10 mouse cellular contexts compared by ENCODE assay signal in genomic region chr16:5135551-5136261, GRCm38 (mm10). TPM values are rescaled to one million over a fixed set of nuclear protein-coding genes. Genes with fewer than 3 reads are reported as not detected.
DNase-seq lines count a peak whose midpoint lies in the region; ATAC-seq and TF ChIP-seq lines count a peak whose summit lies in the region.
"Had no signal": no experiment of that assay in that cellular context is flagged by ENCODE, and none has a peak within 500 bp of the region (broad histone marks: within the 10 kb centered on the region; RNA-seq: fewer than 3 reads in every experiment).

No protein-coding gene starts in this region.

- H3K4me3 ChIP-seq in gastrocnemius, adult 2 months: no peak overlapping the region
- no peak overlapping the region for H3K4me3 ChIP-seq in thymus, adult 2 months (ENCODE audit: control insufficient read depth, insufficient read depth, low read length)
- H3K4me3 ChIP-seq in lung, adult 2 months (replicated peaks; ENCODE audit: extremely low read depth, low read depth, low read length): no peak overlapping the region
- no peak overlapping the region for H3K4me3 ChIP-seq in midbrain, embryonic 15.5 days
- no peak overlapping the region for H3K4me3 ChIP-seq in hindbrain, embryonic 12.5 days
- H3K4me3 ChIP-seq: midbrain, embryonic 12.5 days had no signal

- H3K9ac ChIP-seq in midbrain, embryonic 15.5 days: no peak overlapping the region
- no peak overlapping the region for H3K9ac ChIP-seq in hindbrain, embryonic 12.5 days
- H3K9ac ChIP-seq: midbrain, embryonic 12.5 days had no signal

- H3K27me3 ChIP-seq in thymus, adult 2 months (ENCODE audit: control insufficient read depth, insufficient read depth, low read length): peaks cover 10% of the 10 kb centered on the region; the same call in 1 of the 2 replicates
- peaks cover 36% of the 10 kb centered on the region for H3K27me3 ChIP-seq in midbrain, embryonic 15.5 days (replicated peaks)
- H3K27me3 ChIP-seq in hindbrain, embryonic 12.5 days: peaks cover 43% of the 10 kb centered on the region

- no peak for ATAC-seq in midbrain, embryonic 15.5 days (replicated peaks)
- no peak for ATAC-seq in hindbrain, embryonic 12.5 days (ENCODE audit: low FRiP score)
- ATAC-seq in CD4-positive, CD25-positive, alpha-beta regulatory T cell, adult 4 months: no peak

- TF ChIP-seq POLR2A in thymus, adult 2 months (IDR thresholded peaks at IDR 0.05; ENCODE audit: control insufficient read depth, extremely low read depth, insufficient read depth, low read length, poor library complexity): no peak
- TF ChIP-seq POLR2A in lung, adult 2 months (IDR thresholded peaks at IDR 0.05; ENCODE audit: borderline replicate concordance, extremely low read depth, low read depth, low read length): no peak

- TF ChIP-seq CTCF in gastrocnemius, adult 2 months (IDR thresholded peaks at IDR 0.05): no peak
- no peak for TF ChIP-seq CTCF in thymus, adult 2 months (IDR thresholded peaks at IDR 0.05; ENCODE audit: borderline replicate concordance, control insufficient read depth, extremely low read depth, insufficient read depth, low read length, poor library complexity)
- TF ChIP-seq CTCF in lung, adult 2 months (IDR thresholded peaks at IDR 0.05; ENCODE audit: insufficient read depth, low read length): no peak

- no peaks in the 10 kb centered on the region for H3K9me3 ChIP-seq in midbrain, embryonic 15.5 days
- no peaks in the 10 kb centered on the region for H3K9me3 ChIP-seq in hindbrain, embryonic 12.5 days (replicated peaks)
- H3K9me3 ChIP-seq: midbrain, embryonic 12.5 days had no signal

- no peaks in the 10 kb centered on the region for H3K4me1 ChIP-seq in thymus, adult 2 months (replicated peaks; ENCODE audit: control insufficient read depth, insufficient read depth, low read length)
- peaks cover 16% of the 10 kb centered on the region for H3K4me1 ChIP-seq in lung, adult 2 months (ENCODE audit: control insufficient read depth, insufficient read depth, low read length)
- H3K4me1 ChIP-seq in midbrain, embryonic 15.5 days: peaks cover 11% of the 10 kb centered on the region
- H3K4me1 ChIP-seq in hindbrain, embryonic 12.5 days: peaks cover 12% of the 10 kb centered on the region

- DNase-seq in gastrocnemius, adult 2 months: peak; percentile 61
- no peak for DNase-seq in gastrocnemius, postnatal 36 days
- no peak for DNase-seq in thymus, adult 2 months
- no peak for DNase-seq in thymus, postnatal 25 days
- peak; percentile 43 for DNase-seq in lung, adult 2 months
- DNase-seq: thymus, postnatal 4 days had no signal

- intact Hi-C loops in gastrocnemius, adult 2 months (cut with DNase I): no loop called here
- intact Hi-C loops in gastrocnemius, postnatal 36 days (cut with DNase I): no loop called here

- peak overlapping the region; percentile 64 for H3K27ac ChIP-seq in gastrocnemius, adult 2 months
- 0 out of 2 replicates have a peak overlapping the region, but pooled peaks have one; percentile 20 for H3K27ac ChIP-seq in thymus, adult 2 months (ENCODE audit: control insufficient read depth, insufficient read depth, low read length)
- H3K27ac ChIP-seq in midbrain, embryonic 15.5 days: no peak overlapping the region
- no peak overlapping the region for H3K27ac ChIP-seq in hindbrain, embryonic 12.5 days
- H3K27ac ChIP-seq: midbrain, embryonic 12.5 days had no signal

- no peak overlapping the region for H3K4me2 ChIP-seq in midbrain, embryonic 15.5 days
- no peak overlapping the region for H3K4me2 ChIP-seq in hindbrain, embryonic 12.5 days (replicated peaks)
- H3K4me2 ChIP-seq: midbrain, embryonic 12.5 days had no signal

- H3K36me3 ChIP-seq in thymus, adult 2 months (ENCODE audit: control insufficient read depth, insufficient read depth, low read length): no peaks in the 10 kb centered on the region
- no peaks in the 10 kb centered on the region for H3K36me3 ChIP-seq in midbrain, embryonic 15.5 days (replicated peaks)
- no peaks in the 10 kb centered on the region for H3K36me3 ChIP-seq in hindbrain, embryonic 12.5 days
- H3K36me3 ChIP-seq: midbrain, embryonic 12.5 days had no signal

- WGBS in thymus, adult 2 months: 68% methylated on average over 8 of the region's 8 CpGs
- 32% methylated on average over 8 of the region's 8 CpGs for WGBS in lung, adult 2 months
- 80% methylated on average over 8 of the region's 8 CpGs for WGBS in midbrain, embryonic 15.5 days
- 71% methylated on average over 8 of the region's 8 CpGs for WGBS in hindbrain, embryonic 12.5 days

RNA-seq across cellular contexts. Expression of gene Ppl, which starts 3.5 kb away (rescaled TPM):
- total RNA-seq in gastrocnemius, adult 2 months (2021): 1 to 10 TPM; 2.5 to 3.7 TPM
- total RNA-seq in gastrocnemius, postnatal 36 days (2021): 1 to 10 TPM; 2.0 to 2.9 TPM
- 1.0 and 1.3 TPM in 2 replicates for polyA plus RNA-seq in thymus, adult 2 months (2012; rRNA removed)
- 16.8 and 34.2 TPM in 2 replicates for polyA plus RNA-seq in lung, adult 2 months (2012; rRNA removed)
- 0.09 and 0.39 TPM in 2 replicates for polyA plus RNA-seq in midbrain, embryonic 15.5 days (2015; fragmentation: Nextera tagmentation; extraction: Ambion mirVana)
- 1.3 and 1.7 TPM in 2 replicates for polyA plus RNA-seq in hindbrain, embryonic 12.5 days (2016; fragmentation: Nextera tagmentation; extraction: Ambion mirVana)
- under 1 TPM; 0.11 to 0.23 TPM for polyA plus RNA-seq in CD4-positive, CD25-positive, alpha-beta regulatory T cell, adult 4 months (2017; shearing (Covaris generic))

RNA-seq across cellular contexts. Expression of gene Sec14l5, which starts 11.2 kb away (rescaled TPM):
- total RNA-seq in gastrocnemius, adult 2 months (2021): 10 to 100 TPM in 1 of 2 experiments, 1 to 10 TPM in 1; 7.6 to 16.1 TPM
- 10 to 100 TPM in 1 of 2 experiments, 1 to 10 TPM in 1; 9.5 to 10.3 TPM for total RNA-seq in gastrocnemius, postnatal 36 days (2021)
- polyA plus RNA-seq in thymus, adult 2 months (2012; rRNA removed): 1.5 and 2.0 TPM in 2 replicates
- 1.3 and 2.9 TPM in 2 replicates for polyA plus RNA-seq in lung, adult 2 months (2012; rRNA removed)
- polyA plus RNA-seq in midbrain, embryonic 15.5 days (2015; fragmentation: Nextera tagmentation; extraction: Ambion mirVana): 0.60 and 0.83 TPM in 2 replicates
- 1.1 and 1.4 TPM in 2 replicates for polyA plus RNA-seq in hindbrain, embryonic 12.5 days (2016; fragmentation: Nextera tagmentation; extraction: Ambion mirVana)
- polyA plus RNA-seq in CD4-positive, CD25-positive, alpha-beta regulatory T cell, adult 4 months (2017; shearing (Covaris generic)): not detected

Comparison
In these comparisons a context has a peak if more than half of its experiments do, and no peak if none do; other contexts are left out.
1. DNase-seq: peak in gastrocnemius, adult 2 months (single experiment) and lung, adult 2 months (single experiment); none in gastrocnemius, postnatal 36 days (0 of 2), thymus, adult 2 months (single experiment) and thymus, postnatal 25 days (single experiment).
2. H3K27ac ChIP-seq: peak in gastrocnemius, adult 2 months (single experiment) and thymus, adult 2 months (single experiment); none in midbrain, embryonic 15.5 days (single experiment) and hindbrain, embryonic 12.5 days (single experiment).